Mouse (Mus musculus): ENCODE data around the gene Ltb4r1. TPM values are rescaled to one million over a fixed set of nuclear protein-coding genes. Genes with fewer than 3 reads are reported as not detected.
A peak's percentile ranks its signal among the peaks of the same experiment; 100 is the strongest.
"Not testable (repeated sequence)": the region's sequence is repeated elsewhere in the genome, so short reads cannot be mapped to it uniquely, and the experiment has no call there.

Gene Ltb4r1
- polyA plus RNA-seq, 1 experiment from 2014 or later: 14.0 TPM

DNA sequence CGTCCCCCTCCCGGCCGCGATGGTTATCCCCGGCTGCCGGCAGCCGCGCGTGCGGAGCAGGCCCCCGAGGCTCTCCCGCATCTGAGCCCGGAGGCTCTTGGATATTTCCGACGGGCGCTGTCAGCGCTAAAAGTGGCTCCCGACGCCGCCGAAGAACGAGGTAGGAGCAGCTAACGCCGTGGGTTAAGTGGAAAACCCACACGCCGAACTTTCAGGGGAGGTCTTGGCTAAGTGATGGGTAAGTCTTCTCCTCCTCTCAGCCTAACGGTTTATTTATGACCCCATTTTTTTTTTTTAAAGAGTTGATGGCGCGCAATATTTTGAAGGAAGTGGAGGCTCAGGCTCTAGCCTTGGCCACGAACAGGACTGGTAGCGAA is 19.9 kb upstream of the Ltb4r1 start:
- peak overlapping the region; percentile 85 for H3K4me3 ChIP-seq (replicated peaks)
- WGBS (ENCODE audit: insufficient replicate concordance): under 1% methylated on average over 31 of the region's 31 CpGs
- no peak for ATAC-seq (ENCODE audit: insufficient read depth)
- H3K4me1 ChIP-seq (replicated peaks): peaks cover 41% of the 10 kb centered on the region
- peak overlapping the region; percentile 78 for H3K9ac ChIP-seq
- peak overlapping the region; percentile 90 for H3K4me2 ChIP-seq
- H3K9me3 ChIP-seq (replicated peaks): no peaks in the 10 kb centered on the region
- no peaks in the 10 kb centered on the region for H3K27me3 ChIP-seq
- peak overlapping the region; percentile 75 for H3K27ac ChIP-seq (replicated peaks)
- peaks cover 30% of the 10 kb centered on the region for H3K36me3 ChIP-seq (replicated peaks)

DNA sequence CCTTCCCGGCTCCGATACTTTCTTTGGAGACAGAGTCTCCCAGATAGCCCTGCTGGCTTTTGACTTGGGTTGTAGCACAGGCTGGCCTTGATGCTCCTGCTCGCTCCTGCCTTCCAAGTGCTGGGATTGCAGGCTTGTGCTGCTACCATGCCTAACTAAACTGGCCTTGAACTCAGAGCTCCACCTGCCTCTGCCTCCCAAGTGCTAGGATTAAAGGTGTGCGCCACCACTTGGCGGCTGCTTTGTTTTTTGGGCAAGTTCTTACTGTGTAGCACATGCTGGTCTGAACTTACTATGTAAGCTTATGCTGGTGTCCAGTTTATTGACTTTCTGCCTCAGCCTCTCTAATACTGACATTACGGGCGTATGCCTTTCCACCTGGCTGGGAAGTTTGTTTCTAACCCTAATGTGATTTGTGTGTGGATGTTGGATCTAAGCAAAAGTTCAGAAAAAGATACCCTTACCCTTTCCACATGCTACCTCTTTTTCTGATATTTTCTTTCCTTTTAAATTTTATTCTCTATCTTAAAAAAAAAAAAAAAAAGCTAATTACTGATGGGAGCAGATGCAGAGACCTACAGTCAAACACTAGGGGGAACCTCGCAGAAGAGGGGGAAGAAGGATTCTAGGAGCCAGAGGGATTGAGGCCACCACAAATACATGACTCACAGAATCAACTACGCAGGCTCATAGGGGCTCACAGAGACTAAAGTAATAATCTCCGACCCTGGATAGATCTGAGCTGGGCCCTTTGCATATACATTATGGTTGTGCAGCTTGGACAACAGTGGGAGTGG is 18.5 kb upstream of the Ltb4r1 start:
- peaks cover 43% of the 10 kb centered on the region for H3K36me3 ChIP-seq (replicated peaks)
- H3K9me3 ChIP-seq (replicated peaks): no peaks in the 10 kb centered on the region
- no peak overlapping the region for H3K27ac ChIP-seq (replicated peaks)
- WGBS (ENCODE audit: insufficient replicate concordance): 75% methylated on average over 10 of the region's 10 CpGs
- H3K4me3 ChIP-seq (replicated peaks): peak overlapping the region; percentile 85
- no peak for ATAC-seq (ENCODE audit: insufficient read depth)
- no peak overlapping the region for H3K9ac ChIP-seq
- peaks cover 41% of the 10 kb centered on the region for H3K4me1 ChIP-seq (replicated peaks)
- peak overlapping the region; percentile 90 for H3K4me2 ChIP-seq
- H3K27me3 ChIP-seq: no peaks in the 10 kb centered on the region

DNA sequence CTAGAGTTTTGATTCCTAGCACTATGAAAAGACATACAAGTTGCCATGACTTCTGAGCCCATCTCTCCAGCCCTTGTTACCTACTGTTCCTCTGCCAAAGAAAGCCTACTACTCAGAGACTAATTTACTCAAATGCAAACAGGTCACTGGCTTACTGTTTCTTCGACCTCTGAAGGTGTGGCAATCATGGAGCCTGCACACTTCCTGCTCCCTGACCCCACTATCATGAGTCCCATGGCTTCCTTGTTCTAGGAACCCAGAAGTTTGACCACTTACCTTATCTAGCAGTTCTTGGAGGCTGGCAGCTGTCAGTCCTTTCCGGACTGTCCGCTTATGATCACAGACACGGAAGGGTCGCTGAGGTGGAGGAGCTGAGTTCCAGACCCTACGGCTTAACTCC is 8.2 kb upstream of the Ltb4r1 start:
- WGBS (ENCODE audit: insufficient replicate concordance): 16% methylated on average over 6 of the region's 6 CpGs
- no peak overlapping the region for H3K9ac ChIP-seq
- no peaks in the 10 kb centered on the region for H3K9me3 ChIP-seq (replicated peaks)
- peak overlapping the region; percentile 38 for H3K4me2 ChIP-seq
- no peak for ATAC-seq (ENCODE audit: insufficient read depth)
- peaks cover 43% of the 10 kb centered on the region for H3K36me3 ChIP-seq (replicated peaks)
- H3K27me3 ChIP-seq: peaks cover 20% of the 10 kb centered on the region
- H3K4me1 ChIP-seq (replicated peaks): peaks cover 31% of the 10 kb centered on the region
- H3K27ac ChIP-seq (replicated peaks): peak overlapping the region; percentile 75
- peak overlapping the region; percentile 43 for H3K4me3 ChIP-seq (replicated peaks)

DNA sequence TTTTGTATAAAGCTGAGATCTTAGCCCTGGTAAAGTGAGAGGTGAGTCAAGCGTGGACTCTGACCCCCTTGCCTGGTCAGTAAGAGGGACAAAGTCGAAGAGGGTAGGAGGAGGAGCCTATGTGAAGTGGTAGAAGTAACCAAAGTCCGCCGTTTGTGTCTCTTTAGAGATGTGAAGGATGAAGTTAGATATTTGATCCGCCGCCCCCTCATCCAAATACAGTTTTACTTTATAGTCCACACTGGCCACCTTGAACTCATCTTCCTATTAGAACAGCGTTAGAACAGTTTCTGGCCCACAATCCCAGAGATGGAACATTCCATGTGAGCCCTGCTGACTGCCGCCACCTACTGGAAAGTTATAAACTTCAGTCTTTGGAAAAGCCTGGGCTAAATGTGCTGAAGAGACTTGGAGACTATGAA is 7.4 kb upstream of the Ltb4r1 start, which contains the start of gene Cideb:
TSS of gene Cideb (minus strand) at position 96 of the 422 bp plus-strand sequence.
- H3K9me3 ChIP-seq (replicated peaks): no peaks in the 10 kb centered on the region
- peaks cover 37% of the 10 kb centered on the region for H3K4me1 ChIP-seq (replicated peaks)
- H3K4me2 ChIP-seq: peak within 1 kb of the TSS; percentile 38
- WGBS (ENCODE audit: insufficient replicate concordance): 10% methylated on average over 8 of the region's 8 CpGs
- peak within 1 kb of the TSS; percentile 75 for H3K27ac ChIP-seq (replicated peaks)
- H3K27me3 ChIP-seq: peaks cover 28% of the 10 kb centered on the region
- no peak within 1 kb of the TSS for H3K9ac ChIP-seq
- peak; percentile 41; the same call in 1 of the 2 replicates for ATAC-seq (ENCODE audit: insufficient read depth)
- H3K4me3 ChIP-seq (replicated peaks): peak within 1 kb of the TSS; percentile 43
- peaks cover 35% of the 10 kb centered on the region for H3K36me3 ChIP-seq (replicated peaks)

DNA sequence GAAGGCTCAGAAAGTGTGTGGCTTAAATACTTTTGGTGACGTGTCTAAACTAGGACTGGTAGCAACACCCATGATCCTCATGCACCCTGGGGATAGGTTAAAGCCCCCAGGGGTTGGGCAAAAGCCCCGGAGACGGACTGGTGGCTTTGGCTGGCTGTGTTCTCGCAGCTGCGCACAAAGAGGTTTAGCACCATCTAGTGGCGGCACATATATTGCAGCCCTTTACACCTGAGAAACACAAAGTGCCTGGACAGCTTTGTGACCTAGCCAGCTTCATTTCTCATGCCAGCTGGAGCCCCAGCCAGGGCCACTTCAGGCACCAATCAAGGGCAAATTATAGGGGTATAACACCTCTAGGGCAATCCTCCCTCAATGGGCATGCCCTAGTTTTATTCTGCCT is 5.6 kb upstream of the Ltb4r1 start:
- H3K9ac ChIP-seq; H3K4me3 ChIP-seq (replicated peaks); H3K9me3 ChIP-seq (replicated peaks); H3K27ac ChIP-seq (replicated peaks); ATAC-seq (ENCODE audit: insufficient read depth): not testable (repeated sequence)
- 3% methylated on average over 6 of the region's 6 CpGs for WGBS (ENCODE audit: insufficient replicate concordance)
- Histone ChIP-seq H3K4me1 (replicated peaks) (peaks cover 41% of the 10 kb centered on the region), H3K36me3 (replicated peaks) (peaks cover 17% of the 10 kb centered on the region), H3K27me3 (peaks cover 46% of the 10 kb centered on the region), H3K4me2 (peak overlapping the region; percentile 45)

DNA sequence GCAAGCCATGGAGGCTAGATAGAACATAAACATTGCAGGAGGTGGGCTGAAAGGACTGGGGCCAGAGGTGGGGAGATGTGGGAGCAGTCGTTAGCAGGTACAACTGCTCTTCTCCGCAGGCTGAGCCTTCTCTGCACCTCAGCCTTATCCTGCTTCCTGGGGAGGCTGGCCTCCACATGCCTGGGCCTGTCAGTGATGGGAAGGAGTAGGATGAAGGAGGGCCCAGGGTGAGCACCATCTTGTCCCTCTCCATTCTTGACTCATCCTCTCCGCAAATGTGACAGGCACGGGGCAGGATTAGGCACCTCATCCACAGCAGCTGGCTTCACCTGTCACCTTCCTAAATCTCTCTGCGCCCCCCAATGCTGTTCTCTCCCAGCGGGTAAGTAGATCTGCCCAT is 4.6 kb upstream of the Ltb4r1 start, which contains the start of gene Ltb4r2:
TSS of gene Ltb4r2 (plus strand) at position 266 of the 400 bp plus-strand sequence.
- H3K36me3 ChIP-seq (replicated peaks): peaks cover 7% of the 10 kb centered on the region
- H3K27me3 ChIP-seq: peaks cover 53% of the 10 kb centered on the region
- 76% methylated on average over 6 of the region's 6 CpGs for WGBS (ENCODE audit: insufficient replicate concordance)
- peak within 1 kb of the TSS; percentile 70 for H3K27ac ChIP-seq (replicated peaks)
- no peaks in the 10 kb centered on the region for H3K9me3 ChIP-seq (replicated peaks)
- H3K4me1 ChIP-seq (replicated peaks): peaks cover 41% of the 10 kb centered on the region
- peak within 1 kb of the TSS; percentile 52 for H3K4me3 ChIP-seq (replicated peaks)
- peak within 1 kb of the TSS; percentile 42; the same call in 1 of the 2 replicates for H3K9ac ChIP-seq
- no peak for ATAC-seq (ENCODE audit: insufficient read depth)
- peak within 1 kb of the TSS; percentile 79 for H3K4me2 ChIP-seq

DNA sequence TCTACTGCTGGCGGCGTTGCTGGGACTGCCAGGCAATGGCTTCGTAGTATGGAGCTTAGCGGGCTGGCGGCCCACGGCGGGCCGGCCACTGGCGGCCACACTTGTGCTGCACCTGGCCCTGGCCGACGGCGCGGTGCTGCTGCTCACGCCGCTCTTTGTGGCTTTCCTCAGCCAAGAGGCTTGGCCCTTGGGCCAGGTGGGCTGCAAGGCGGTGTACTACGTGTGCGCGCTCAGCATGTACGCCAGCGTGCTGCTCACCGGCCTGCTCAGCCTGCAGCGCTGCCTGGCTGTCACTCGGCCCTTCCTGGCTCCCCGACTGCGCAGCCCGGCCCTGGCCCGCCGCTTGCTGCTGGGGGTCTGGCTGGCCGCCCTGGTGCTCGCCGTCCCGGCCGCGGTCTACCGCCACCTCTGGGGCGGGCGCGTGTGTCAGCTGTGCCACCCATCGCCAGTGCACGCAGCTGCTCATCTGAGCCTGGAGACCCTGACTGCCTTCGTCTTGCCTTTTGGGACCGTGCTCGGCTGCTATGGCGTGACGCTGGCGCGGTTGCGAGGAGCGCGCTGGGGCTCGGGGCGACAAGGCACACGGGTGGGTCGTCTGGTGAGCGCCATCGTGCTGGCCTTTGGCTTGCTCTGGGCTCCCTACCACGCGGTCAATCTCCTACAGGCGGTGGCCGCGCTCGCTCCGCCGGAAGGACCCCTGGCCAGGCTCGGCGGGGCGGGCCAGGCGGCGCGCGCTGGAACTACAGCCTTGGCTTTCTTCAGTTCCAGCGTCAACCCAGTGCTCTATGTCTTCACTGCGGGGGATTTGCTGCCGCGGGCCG is 3.6 kb upstream of the Ltb4r1 start:
- 0 out of 2 replicates have a peak, but pooled peaks have one; percentile 16 for ATAC-seq (ENCODE audit: insufficient read depth)
- Histone ChIP-seq H3K27ac (replicated peaks) (peak overlapping the region; percentile 70), H3K27me3 (peaks cover 61% of the 10 kb centered on the region)

DNA sequence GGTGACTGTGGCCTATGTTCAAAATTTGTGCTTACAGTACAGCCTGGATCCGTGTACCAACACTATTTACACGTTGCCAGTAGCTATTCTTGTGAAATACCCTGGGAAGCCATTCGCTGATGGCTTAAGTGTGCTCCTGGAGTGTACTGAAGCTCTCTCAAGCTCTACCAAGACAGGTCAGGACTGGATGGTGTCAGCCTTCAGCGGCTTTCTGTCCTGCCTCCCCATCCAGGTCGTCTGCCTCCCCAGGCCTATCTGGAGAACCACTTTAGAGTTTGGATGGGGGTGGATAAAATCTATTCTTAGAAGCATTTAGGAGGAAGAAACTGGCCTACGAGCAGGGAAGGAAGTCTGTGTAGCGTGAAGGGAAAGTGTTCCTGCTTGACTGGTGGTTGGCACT is 2.6 kb upstream of the Ltb4r1 start:
- H3K4me3 ChIP-seq (replicated peaks): no peak overlapping the region
- no peaks in the 10 kb centered on the region for H3K9me3 ChIP-seq (replicated peaks)
- peaks cover 44% of the 10 kb centered on the region for H3K4me1 ChIP-seq (replicated peaks)
- H3K27me3 ChIP-seq: peaks cover 71% of the 10 kb centered on the region
- H3K36me3 ChIP-seq (replicated peaks): no peaks in the 10 kb centered on the region
- ATAC-seq (ENCODE audit: insufficient read depth): no peak
- H3K4me2 ChIP-seq: peak overlapping the region; percentile 79; the same call in 1 of the 2 replicates
- H3K27ac ChIP-seq (replicated peaks): peak overlapping the region; percentile 70
- H3K9ac ChIP-seq: no peak overlapping the region
- WGBS (ENCODE audit: insufficient replicate concordance): 29% methylated on average over 7 of the region's 7 CpGs

More for the DNA sequence above, 3.6 kb upstream of the Ltb4r1 start:
- no peaks in the 10 kb centered on the region for H3K36me3 ChIP-seq (replicated peaks)
- WGBS (ENCODE audit: insufficient replicate concordance): 2% methylated on average over 77 of the region's 77 CpGs
- H3K9me3 ChIP-seq (replicated peaks): no peaks in the 10 kb centered on the region
- peak overlapping the region; percentile 79 for H3K4me2 ChIP-seq
- peak overlapping the region; percentile 52 for H3K4me3 ChIP-seq (replicated peaks)
- peaks cover 40% of the 10 kb centered on the region for H3K4me1 ChIP-seq (replicated peaks)
- H3K9ac ChIP-seq: peak overlapping the region; percentile 42; the same call in 1 of the 2 replicates

DNA sequence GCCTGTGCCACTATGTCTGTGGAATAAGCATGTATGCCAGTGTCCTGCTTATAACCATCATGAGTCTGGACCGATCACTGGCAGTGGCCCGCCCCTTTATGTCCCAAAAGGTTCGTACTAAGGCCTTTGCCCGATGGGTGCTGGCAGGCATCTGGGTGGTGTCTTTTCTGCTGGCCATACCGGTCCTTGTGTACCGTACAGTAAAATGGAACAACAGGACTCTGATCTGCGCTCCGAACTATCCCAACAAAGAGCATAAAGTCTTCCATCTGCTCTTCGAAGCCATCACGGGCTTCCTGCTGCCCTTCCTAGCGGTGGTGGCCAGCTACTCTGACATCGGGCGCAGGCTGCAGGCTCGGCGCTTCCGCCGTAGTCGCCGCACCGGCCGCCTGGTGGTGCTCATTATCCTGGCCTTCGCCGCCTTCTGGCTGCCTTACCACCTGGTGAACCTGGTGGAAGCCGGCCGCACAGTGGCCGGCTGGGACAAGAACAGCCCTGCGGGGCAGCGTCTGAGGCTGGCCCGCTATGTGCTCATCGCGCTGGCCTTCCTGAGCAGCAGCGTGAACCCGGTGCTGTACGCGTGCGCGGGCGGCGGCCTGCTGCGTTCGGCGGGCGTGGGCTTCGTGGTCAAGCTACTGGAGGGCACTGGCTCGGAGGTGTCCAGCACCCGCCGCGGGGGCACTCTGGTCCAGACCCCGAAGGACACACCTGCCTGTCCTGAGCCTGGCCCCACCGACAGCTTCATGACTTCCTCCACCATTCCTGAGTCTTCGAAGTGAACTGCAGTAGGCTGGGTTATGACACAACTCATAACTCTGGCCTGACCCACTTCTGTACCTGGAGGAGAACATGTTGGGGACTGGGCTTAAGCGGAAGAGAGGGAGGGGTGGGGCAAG is 2.0 kb downstream of the Ltb4r1 start:
- peak; percentile 18; the same call in 1 of the 2 replicates for ATAC-seq (ENCODE audit: insufficient read depth)
- no peaks in the 10 kb centered on the region for H3K9me3 ChIP-seq (replicated peaks)
- 9% methylated on average over 52 of the region's 52 CpGs for WGBS (ENCODE audit: insufficient replicate concordance)
- peak overlapping the region; percentile 51 for H3K4me3 ChIP-seq (replicated peaks)
- peak overlapping the region; percentile 81 for H3K4me2 ChIP-seq
- peak overlapping the region; percentile 43; the same call in 1 of the 2 replicates for H3K9ac ChIP-seq
- H3K27me3 ChIP-seq: peaks cover 60% of the 10 kb centered on the region
- H3K27ac ChIP-seq (replicated peaks): no peak overlapping the region
- no peaks in the 10 kb centered on the region for H3K36me3 ChIP-seq (replicated peaks)
- H3K4me1 ChIP-seq (replicated peaks): peaks cover 41% of the 10 kb centered on the region

DNA sequence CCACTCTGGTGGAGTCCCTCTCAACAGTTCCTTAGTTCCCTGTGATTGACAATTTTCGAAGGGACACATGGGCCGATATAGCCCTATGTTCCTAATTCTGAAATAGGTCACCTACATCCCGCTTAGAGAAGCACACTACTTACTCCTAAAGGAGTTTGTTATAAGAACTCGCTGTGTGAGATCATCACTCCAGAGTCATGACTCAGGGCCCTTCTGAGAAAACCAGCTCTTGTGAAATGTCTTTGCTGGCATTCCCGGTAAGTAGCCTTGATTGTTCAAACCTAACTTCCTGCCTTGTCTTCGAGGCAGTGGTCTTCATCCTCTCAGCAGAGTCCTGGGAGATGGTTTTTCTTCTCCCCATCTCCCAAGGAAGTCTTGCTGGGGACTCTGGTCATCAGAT is 2.8 kb downstream of the Ltb4r1 start:
- Histone ChIP-seq H3K27ac (replicated peaks) (no peak overlapping the region), H3K27me3 (peaks cover 57% of the 10 kb centered on the region), H3K9me3 (replicated peaks) (no peaks in the 10 kb centered on the region), H3K36me3 (replicated peaks) (no peaks in the 10 kb centered on the region), H3K9ac (0 out of 2 replicates have a peak overlapping the region, but pooled peaks have one; percentile 43), H3K4me2 (peak overlapping the region; percentile 81), H3K4me3 (replicated peaks) (peak overlapping the region; percentile 51; the same call in 1 of the 2 replicates), H3K4me1 (replicated peaks) (peaks cover 37% of the 10 kb centered on the region)
- 70% methylated on average over 6 of the region's 6 CpGs for WGBS (ENCODE audit: insufficient replicate concordance)
- ATAC-seq (ENCODE audit: insufficient read depth): no peak

Data from liver, embryonic 15.5 days (tissue).